Comparison of ENCODE assay signal across 19 mouse cellular contexts in genomic region chr10:92006467-92006866, GRCm38 (mm10).
A peak's percentile ranks its signal among the peaks of the same experiment; 100 is the strongest.
DNase-seq lines count a peak whose midpoint lies in the region; ATAC-seq and TF ChIP-seq lines count a peak whose summit lies in the region.
"Had no signal": no experiment of that assay in that cellular context is flagged by ENCODE, and none has a peak within 500 bp of the region (broad histone marks: within the 10 kb centered on the region; RNA-seq: fewer than 3 reads in every experiment).

No protein-coding gene starts in this region.

- H3K27ac ChIP-seq in hindbrain, embryonic 15.5 days (replicated peaks): no peak overlapping the region
- no peak overlapping the region for H3K27ac ChIP-seq in hindbrain, embryonic 13.5 days
- H3K27ac ChIP-seq in kidney, adult 2 months (ENCODE audit: insufficient read depth, low read depth, low read length): no peak overlapping the region
- H3K27ac ChIP-seq: intestine, embryonic 15.5 days; stomach, embryonic 15.5 days had no signal

- no peaks in the 10 kb centered on the region for H3K9me3 ChIP-seq in hindbrain, embryonic 15.5 days
- no peaks in the 10 kb centered on the region for H3K9me3 ChIP-seq in hindbrain, embryonic 13.5 days
- H3K9me3 ChIP-seq: intestine, embryonic 15.5 days; stomach, embryonic 15.5 days had no signal

- no peak overlapping the region for H3K9ac ChIP-seq in hindbrain, embryonic 15.5 days
- H3K9ac ChIP-seq in hindbrain, embryonic 13.5 days: no peak overlapping the region
- H3K9ac ChIP-seq: intestine, embryonic 15.5 days; liver, postnatal 0 days; stomach, embryonic 15.5 days had no signal

- TF ChIP-seq CTCF in kidney, adult 2 months (conservative IDR thresholded peaks at IDR 0.05; ENCODE audit: insufficient read depth, insufficient read length, low read depth, low read length): no peak

- peak; percentile 71 for DNase-seq in embryo, embryonic 10 days (ENCODE audit: low spot score)
- peak; percentile 83 for DNase-seq in kidney, adult 2 months
- DNase-seq in kidney, postnatal 25 days: peak; percentile 38 to 41
- DNase-seq in adrenal gland, adult 8-10 months: no peak
- DNase-seq in cerebellum, adult 11 months: no peak
- DNase-seq: adrenal gland, postnatal 14 days; heart, postnatal 14 days; liver; liver, postnatal 0 days; lung, postnatal 14 days; thymus, adult 2 months had no signal

- H3K4me1 ChIP-seq in hindbrain, embryonic 15.5 days (replicated peaks): peaks cover 9% of the 10 kb centered on the region
- peaks cover 17% of the 10 kb centered on the region for H3K4me1 ChIP-seq in hindbrain, embryonic 13.5 days (replicated peaks)
- no peaks in the 10 kb centered on the region for H3K4me1 ChIP-seq in kidney, adult 2 months (ENCODE audit: control insufficient read depth, insufficient read depth, low read length)
- H3K4me1 ChIP-seq: intestine, embryonic 15.5 days; stomach, embryonic 15.5 days had no signal

- H3K4me3 ChIP-seq in hindbrain, embryonic 15.5 days: no peak overlapping the region
- H3K4me3 ChIP-seq in hindbrain, embryonic 13.5 days: no peak overlapping the region
- no peak overlapping the region for H3K4me3 ChIP-seq in kidney, adult 2 months (ENCODE audit: insufficient read depth, low read depth, low read length)
- H3K4me3 ChIP-seq: intestine, embryonic 15.5 days; stomach, embryonic 15.5 days had no signal

- no peaks in the 10 kb centered on the region for H3K27me3 ChIP-seq in hindbrain, embryonic 15.5 days
- no peaks in the 10 kb centered on the region for H3K27me3 ChIP-seq in hindbrain, embryonic 13.5 days
- H3K27me3 ChIP-seq in kidney, adult 2 months (replicated peaks; ENCODE audit: control insufficient read depth, insufficient read depth, low read length): no peaks in the 10 kb centered on the region
- H3K27me3 ChIP-seq: intestine, embryonic 15.5 days; stomach, embryonic 15.5 days had no signal

- 8% methylated on average over 3 of the region's 3 CpGs for WGBS in hindbrain, embryonic 15.5 days
- 14% methylated on average over 3 of the region's 3 CpGs for WGBS in hindbrain, embryonic 13.5 days
- 38% methylated on average over 3 of the region's 3 CpGs for WGBS in kidney, adult 2 months

- 0 out of 2 replicates have a peak, but pooled peaks have one; percentile 11 for ATAC-seq in hindbrain, embryonic 15.5 days (ENCODE audit: low FRiP score, low read depth)
- ATAC-seq in hindbrain, embryonic 13.5 days (ENCODE audit: low FRiP score): no peak
- no peak for ATAC-seq in megakaryocyte-erythroid progenitor cell, adult 5-6 weeks (replicated peaks; ENCODE audit: low FRiP score, low TSS enrichment, poor library complexity, severe bottlenecking)
- ATAC-seq: forebrain, embryonic 14.5 days; intestine, embryonic 15.5 days; liver, postnatal 0 days had no signal

- H3K4me2 ChIP-seq in hindbrain, embryonic 15.5 days: no peak overlapping the region
- no peak overlapping the region for H3K4me2 ChIP-seq in hindbrain, embryonic 13.5 days
- H3K4me2 ChIP-seq: heart, embryonic 11.5 days; intestine, embryonic 15.5 days; midbrain, embryonic 11.5 days; stomach, embryonic 15.5 days had no signal

- H3K36me3 ChIP-seq in hindbrain, embryonic 15.5 days: no peaks in the 10 kb centered on the region
- no peaks in the 10 kb centered on the region for H3K36me3 ChIP-seq in hindbrain, embryonic 13.5 days
- H3K36me3 ChIP-seq in kidney, adult 2 months (ENCODE audit: control insufficient read depth, insufficient read depth, low read length): no peaks in the 10 kb centered on the region
- H3K36me3 ChIP-seq: intestine, embryonic 15.5 days; stomach, embryonic 15.5 days had no signal

- TF ChIP-seq POLR2A in kidney, adult 2 months (IDR thresholded peaks at IDR 0.05; ENCODE audit: low read depth, low read length): no peak

Comparison
In these comparisons a context has a peak if more than half of its experiments do, and no peak if none do; other contexts are left out.
1. DNase-seq: peak in embryo, embryonic 10 days (single experiment), kidney, adult 2 months (single experiment) and kidney, postnatal 25 days (2 of 2); none in adrenal gland, adult 8-10 months (single experiment) and cerebellum, adult 11 months (single experiment).